Mouse (Mus musculus) heart, embryonic 10.5 days (tissue): Measurements from ENCODE around the gene Iqch. TPM values are rescaled to one million over a fixed set of nuclear protein-coding genes. Genes with fewer than 3 reads are reported as not detected.

Experiments
- polyA plus RNA-seq: library from polyadenylated mRNA; unstranded; fragments of >200 nt; fragmentation: Nextera tagmentation; extraction: Ambion mirVana; gene quantifications from 2 replicates; pipeline ENCODE4 v1.2.1, GENCODE M21; 2016

The Iqch gene
- polyA plus RNA-seq, 1 experiment from 2014 or later = not detected

Other genes starting within 250 kb of the Iqch start
- gene Map2k5, start 224.6 kb downstream of the Iqch start, polyA plus RNA-seq = 28.7 and 31.9 TPM in 2 replicates
- gene 2300009A05Rik, start 203.2 kb downstream of the Iqch start, polyA plus RNA-seq = 35.3 and 50.4 TPM in 2 replicates
- 27.8 and 28.0 TPM in 2 replicates for gene Aagab, start 167 bp upstream of the Iqch start, polyA plus RNA-seq
- 15.2 and 20.0 TPM in 2 replicates for gene Smad3, start 155.5 kb upstream of the Iqch start, polyA plus RNA-seq